Mouse (Mus musculus): ENCODE results near the gene Vps11.
"Not testable (repeated sequence)": the region's sequence is repeated elsewhere in the genome, so short reads cannot be mapped to it uniquely, and the experiment has no call there.

Gene Vps11

DNA sequence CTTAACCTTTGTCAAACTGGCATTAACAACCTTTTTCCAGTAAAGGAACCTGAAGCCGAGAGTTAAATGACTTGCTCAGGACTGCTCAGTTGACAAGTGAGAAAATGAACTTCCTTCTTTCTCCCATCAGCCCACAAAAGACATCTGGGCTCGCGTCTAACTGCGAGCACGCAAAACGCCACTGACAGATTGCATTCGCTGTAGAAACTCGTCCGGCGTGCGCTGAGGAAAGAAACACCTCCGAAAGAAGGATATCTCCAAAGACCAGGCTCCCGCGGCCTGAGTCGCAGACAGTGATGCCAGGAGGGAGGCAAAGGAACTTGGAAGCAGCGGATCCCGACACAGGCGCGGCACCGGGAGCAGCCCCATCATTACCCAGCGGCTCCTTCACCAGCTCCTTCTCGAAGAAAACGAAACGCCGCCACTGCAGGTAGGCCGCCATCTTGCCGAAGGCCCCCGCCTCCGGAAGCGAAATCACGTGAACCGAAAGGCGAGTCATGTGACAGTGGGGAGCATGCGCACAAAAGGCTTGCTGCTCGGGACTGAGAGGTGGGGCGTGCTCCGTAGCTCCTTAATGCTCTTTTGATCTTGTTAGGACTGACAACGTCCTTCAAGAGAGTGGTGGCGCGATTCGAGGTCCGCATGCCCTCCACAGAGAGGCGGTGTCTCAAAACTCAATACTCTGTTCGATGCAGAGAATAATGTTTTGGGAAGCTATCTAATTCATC, at the start of gene Vps11:
Gene Vps11 (minus strand): TSS at position 481 of the 728 bp plus-strand sequence.
- peak; percentile 98 for DNase-seq (ENCODE audit: low read depth, low spot score)

DNA sequence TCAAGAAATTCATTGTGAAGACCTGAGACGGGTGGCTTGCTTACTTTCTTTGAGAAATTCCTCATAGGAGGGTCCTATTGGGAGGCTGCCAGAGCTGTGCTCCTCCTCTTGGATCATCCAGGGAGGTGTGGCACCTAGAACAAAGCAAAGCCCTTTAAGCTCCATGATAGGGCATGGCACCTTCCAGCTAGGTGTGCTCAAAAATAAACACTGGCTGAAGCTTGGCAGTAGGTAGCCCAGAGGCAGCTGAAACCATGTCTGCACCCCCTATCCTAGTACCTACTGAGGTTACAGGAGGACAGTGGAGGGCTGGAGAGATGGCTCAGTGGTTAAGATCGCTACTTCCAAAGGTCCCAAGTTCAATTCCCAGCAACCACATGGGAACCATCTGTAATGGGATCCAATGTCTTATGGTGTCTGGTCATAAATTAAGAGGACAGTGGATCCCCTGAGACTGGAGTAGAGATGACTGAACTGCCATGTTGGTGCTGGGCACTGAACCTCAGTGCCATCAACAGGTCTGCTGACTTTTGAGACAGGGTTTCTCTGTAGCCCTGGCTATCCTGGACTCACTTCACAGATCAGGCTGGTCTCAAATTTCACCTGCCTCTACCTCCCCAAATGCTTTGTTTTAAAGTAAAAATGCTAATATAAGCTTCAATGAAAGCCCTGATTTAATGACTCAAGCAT, 49.3 kb upstream of the Vps11 start:
- no peak for DNase-seq (ENCODE audit: low read depth, low spot score)

DNA sequence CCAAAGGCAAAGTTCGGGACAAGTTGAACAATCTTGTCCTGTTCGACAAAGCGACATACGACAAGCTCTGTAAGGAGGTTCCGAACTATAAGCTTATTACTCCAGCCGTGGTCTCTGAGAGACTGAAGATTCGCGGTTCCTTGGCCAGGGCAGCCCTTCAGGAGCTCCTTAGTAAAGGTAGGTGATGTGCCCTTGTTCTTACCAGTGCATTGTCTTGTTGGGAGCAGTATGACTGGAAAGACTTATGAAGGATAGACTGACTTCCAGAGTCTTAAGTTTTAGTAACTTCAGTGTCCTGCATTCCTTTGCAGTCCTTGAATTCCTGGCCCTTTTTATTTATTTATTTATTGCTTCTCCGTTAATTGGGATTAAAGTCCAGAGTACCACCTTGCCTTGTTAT, 47.2 kb upstream of the Vps11 start:
- not testable (repeated sequence) for DNase-seq (ENCODE audit: low read depth, low spot score)

DNA sequence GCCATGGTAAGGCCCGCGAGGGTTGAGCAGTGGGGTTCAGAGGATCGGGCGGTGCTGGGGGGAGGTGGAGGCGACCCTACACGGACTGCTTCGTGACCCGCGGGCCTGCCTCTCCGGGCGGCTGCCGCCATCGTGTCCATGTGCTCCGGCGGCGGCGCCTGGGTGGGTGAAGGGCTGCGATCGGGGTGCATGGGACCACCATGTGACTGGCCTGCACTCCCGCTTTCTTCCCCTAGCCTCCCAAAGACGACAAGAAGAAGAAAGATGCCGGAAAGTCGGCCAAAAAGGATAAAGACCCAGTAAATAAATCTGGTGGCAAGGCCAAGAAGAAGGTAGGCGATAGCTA, 46.3 kb upstream of the Vps11 start:
- DNase-seq (ENCODE audit: low read depth, low spot score) = no peak

DNA sequence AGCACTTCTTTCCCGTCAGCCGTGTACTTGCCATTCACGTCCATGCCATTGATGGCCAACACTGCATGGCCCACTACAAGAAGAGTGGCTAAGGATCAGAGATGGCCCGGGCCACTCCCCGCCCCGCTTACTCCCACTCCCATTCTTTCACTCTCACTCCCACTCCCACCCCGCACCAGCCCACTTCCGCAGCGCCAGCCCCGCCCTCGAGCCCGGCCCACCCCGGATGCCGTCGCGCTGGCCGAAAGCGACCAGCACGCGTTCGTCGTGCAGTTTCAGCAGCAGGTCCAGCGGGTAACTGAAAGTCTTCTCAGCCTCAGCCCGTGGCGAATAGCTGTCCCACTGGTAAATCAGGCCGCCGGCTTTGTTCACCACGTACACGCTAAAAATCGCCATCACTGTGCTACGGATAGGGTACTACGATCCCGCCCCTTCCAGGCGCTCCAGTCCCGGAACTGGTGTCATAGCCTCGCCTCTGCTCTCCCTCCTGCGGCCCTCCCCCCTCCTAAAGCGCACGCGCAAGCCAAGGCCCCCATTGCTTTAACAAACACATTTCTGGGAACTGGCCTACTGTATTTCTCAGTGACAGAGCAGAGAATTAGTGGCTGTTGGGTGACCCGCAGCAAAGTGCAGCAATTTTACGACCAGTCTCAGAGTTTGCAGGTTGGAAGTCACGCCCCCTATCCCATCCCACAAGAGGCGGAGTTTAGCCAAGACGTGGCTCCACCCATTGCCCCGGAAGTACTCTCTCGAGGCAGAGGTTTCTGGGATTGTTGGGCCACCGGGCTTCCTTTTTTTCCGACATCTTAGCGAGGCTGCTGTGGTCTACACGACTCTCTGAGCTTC, 45.7 kb upstream of the Vps11 start, which contains the start of the genes Rps25 and Trappc4:
Gene Rps25 (plus strand): TSS at position 234 of the 846 bp plus-strand sequence.
Gene Trappc4 (minus strand): TSS at position 695 of the 846 bp plus-strand sequence.
- peak; percentile 98 for DNase-seq (ENCODE audit: low read depth, low spot score)

DNA sequence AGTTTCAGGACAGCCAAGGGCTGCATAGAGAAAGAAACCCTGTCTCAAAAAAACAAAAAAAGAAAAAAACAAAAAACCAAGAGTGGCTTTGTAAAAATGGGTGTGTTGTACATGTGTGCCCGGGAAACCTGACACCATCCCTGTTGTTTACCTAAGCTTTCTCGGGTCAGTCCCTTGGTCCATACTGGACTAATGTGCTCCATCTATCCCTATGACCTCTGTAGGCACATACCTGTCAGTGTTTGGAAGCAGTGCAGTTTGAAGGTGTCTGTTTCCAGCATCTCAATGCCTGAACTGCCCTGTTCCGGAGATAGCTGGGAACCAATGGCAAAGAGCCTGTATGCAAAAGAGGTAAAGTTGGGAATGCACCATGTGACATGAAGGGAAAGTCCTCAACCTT, 43.5 kb upstream of the Vps11 start:
- DNase-seq (ENCODE audit: low read depth, low spot score) = no peak

DNA sequence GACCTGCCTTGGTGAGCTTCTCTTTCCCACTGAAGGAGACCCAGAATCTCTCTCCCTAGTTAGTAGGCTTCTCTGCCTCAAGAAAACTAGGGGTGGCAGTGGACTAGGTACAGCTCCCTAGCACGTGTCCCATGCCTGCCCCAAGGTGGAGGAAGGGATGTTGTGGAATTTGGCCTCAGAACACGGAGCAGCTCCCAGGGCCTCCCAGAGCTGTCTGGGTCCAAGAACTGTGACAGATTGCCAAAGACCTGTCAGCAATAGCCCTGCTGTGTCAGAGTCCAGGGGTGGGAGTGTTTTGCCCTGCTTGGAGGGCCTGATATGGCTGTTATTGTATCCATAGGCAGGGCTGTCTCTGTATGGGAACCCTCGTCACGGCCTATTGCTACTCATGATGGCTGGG, 39.6 kb upstream of the Vps11 start:
- DNase-seq (ENCODE audit: low read depth, low spot score) = no peak

DNA sequence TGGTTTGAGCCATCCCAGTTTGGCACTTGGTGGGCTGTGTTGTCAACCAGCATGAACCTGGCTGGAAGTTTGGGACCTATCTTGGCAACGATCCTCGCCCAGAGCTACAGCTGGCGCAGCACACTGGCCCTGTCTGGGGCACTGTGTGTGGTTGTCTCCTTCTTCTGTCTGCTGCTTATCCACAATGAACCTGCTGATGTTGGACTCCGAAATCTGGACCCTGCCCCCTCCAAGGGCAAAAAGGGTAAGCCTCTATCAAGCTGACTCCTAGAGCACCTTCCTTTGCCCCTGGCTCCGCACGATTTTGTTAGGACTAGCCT, 38.3 kb upstream of the Vps11 start:
- DNase-seq (ENCODE audit: low read depth, low spot score) = no peak

DNA sequence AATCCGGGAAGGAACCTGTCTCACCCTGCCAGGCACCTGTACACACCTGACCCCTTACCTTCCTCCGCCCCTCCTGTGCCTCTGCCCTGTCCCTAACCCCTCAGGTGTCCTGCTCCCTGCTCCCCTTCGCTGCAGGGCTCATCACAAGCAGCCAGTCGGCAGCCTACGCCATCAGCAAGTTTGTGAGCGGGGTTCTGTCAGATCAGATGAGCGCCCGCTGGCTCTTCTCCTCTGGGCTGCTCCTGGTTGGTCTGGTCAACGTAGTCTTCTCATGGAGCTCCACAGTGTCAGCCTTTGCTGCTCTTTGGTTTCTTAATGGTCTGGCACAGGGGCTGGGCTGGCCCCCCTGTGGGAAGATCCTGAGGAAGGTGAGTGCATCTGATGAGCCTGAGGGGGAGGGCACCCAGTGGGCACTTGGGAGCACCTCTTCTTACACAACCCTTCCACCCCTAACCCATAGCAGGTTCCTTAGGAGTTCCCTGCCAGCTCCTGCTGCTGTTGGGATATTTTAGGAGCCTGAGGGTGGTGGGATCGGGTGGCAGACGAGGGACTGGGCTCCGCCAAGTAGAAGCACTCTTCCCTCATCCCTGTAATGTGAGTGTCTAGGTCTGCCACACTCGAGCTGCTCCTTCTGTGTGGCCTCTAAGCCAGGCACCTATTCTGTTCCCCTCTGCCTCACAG, 37.8 kb upstream of the Vps11 start:
- DNase-seq (ENCODE audit: low read depth, low spot score) = no peak

DNA sequence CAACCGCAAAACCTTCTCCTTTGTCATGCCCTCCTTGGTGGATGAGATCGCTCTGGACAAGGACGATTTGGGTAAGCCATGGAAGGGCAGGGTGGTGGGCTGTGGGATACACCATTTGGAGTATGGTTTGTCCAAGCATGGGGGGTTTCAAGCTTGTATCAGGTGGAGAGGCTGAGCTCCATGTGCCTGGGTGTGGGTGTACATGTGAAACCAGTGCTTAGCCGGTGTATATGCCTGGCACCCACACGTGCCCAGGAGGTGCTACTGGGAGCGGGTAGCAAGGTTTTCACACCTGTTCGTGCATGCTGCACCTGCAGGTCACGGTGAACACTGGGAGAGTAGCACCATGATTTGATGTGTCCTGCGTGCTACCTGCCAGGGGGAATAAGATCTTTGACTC, 37.1 kb upstream of the Vps11 start:
- no peak for DNase-seq (ENCODE audit: low read depth, low spot score)

DNA sequence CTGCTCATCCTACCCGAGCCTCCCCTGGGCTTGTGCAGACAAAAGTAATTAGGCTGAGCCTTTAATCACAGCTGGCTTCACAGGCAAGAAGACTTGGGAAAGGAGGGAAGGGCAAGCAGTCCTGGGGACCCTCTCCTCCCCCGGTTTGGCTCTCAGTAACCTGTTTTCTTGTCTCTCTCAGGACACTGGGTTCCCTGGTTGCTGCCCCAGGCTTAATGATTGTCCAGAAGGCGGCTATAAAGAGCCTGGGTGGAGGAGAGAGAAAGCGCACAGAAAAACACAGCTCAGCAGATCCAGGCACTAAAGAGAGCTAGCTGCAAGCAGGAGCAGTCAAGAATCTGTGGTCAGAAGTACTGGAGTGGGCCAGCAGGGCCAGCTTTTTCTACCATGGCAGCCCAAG, 36.6 kb upstream of the Vps11 start:
- peak; percentile 26 for DNase-seq (ENCODE audit: low read depth, low spot score)

DNA sequence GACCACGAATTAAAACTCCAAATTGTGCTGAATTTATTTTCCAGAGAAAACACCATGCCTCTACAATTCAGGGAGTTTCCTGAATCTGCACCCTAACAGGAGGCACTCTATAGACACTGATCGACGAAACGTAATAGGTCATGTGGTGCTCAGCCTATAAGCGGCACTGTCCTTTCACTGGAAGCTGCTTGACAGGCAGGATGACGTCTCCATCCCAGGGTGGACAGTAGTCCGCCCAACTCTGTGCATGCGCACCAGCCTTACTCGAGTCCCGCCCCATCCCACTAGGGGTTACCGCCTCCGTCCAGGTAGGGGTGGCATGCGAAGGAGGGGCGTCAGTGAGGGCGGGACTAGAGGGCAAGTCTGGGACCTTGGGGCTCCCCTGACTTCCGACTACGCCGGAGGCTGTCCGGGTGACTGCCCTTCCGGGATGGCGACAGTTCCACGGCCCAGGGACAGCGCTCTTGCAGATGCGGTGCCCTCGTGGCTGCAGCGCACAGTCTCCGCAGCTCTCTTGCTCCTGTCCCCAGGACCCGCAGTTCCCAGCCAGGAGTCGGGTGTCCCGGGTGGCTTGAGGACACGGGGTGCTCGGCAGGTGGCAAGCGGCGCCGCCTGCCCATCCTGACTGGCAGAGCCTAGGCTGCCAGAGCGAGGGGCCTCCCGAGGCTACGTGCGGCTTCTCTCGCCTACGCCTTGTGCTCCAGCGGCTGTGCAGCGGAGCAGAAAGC, 35.4 kb upstream of the Vps11 start, which contains the start of gene Slc37a4:
Gene Slc37a4 (plus strand): TSS at position 169 of the 728 bp plus-strand sequence.
- DNase-seq (ENCODE audit: low read depth, low spot score) = peak; percentile 100

DNA sequence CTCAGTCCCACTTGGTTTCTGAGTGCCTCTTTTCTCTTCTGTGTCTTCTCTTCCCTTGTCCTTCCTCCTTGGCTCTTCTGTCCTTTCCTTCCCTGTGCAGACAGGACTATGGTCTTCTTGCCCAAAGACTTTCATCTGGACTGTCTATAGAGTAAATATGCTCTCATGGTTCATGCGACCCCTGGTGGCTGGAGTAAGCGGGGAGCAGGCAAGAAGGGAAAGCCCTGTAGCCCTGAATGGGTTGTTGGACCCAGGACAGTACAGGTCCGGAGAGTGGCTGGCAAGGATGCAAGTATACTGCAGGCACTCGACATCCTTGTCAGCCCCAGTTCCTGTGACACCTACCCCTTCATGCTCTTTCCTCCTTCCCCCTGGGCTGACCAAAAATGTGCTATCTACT, 30.0 kb upstream of the Vps11 start:
- DNase-seq (ENCODE audit: low read depth, low spot score) = peak; percentile 71

DNA sequence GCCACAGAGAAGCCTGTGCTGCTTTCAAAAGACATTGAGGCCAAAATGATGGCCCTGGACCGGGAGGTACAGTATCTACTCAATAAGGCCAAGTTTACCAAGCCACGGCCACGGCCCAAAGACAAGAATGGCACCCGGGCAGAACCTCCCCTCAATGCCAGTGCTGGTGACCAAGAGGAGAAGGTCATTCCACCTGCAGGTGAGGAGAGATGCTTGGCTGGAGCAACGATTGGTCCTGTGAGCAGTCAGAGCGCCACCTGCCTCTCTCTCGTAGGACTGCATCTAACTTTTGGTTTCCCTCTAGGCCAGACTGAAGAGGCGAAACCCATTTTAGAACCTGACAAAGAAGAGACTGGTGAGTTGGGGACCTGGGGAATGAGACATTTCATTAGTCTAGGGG, 27.8 kb upstream of the Vps11 start:
- DNase-seq (ENCODE audit: low read depth, low spot score) = peak; percentile 80

DNA sequence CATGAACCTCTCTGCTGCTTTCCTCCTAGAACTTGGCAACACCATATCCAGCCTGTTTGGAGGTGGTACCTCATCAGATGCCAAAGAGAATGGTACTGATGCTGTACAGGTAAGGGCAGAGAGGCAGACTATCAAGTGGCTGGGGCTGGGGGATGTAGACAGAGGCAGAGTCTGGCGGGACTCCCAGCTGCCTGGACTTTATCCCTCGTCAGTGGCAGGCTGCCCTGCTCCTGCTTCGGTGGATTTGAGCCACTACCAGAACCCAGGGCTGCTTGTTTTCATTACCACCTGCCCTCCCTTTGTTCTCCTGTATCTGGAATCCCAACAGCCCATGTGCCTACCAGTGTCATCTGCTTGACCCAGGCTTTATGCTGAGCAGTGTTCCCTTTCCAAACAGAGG, 25.8 kb upstream of the Vps11 start:
- no peak for DNase-seq (ENCODE audit: low read depth, low spot score)

DNA sequence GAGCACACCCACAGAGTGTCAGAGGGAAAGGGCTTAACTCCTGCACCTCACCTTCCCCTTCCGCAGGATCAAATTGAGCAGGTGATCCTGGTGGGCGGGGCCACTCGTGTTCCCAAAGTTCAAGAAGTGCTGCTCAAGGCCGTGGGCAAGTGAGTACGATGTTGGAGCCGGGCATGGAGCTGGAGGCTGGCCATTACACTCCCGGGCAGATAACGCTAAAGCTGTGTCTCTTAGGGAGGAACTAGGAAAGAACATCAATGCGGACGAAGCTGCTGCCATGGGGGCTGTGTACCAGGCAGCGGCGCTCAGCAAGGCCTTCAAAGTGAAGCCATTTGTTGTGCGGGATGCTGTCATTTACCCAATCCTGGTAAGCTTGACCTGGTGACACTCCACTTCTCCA, 23.1 kb upstream of the Vps11 start:
- DNase-seq (ENCODE audit: low read depth, low spot score) = no peak

DNA sequence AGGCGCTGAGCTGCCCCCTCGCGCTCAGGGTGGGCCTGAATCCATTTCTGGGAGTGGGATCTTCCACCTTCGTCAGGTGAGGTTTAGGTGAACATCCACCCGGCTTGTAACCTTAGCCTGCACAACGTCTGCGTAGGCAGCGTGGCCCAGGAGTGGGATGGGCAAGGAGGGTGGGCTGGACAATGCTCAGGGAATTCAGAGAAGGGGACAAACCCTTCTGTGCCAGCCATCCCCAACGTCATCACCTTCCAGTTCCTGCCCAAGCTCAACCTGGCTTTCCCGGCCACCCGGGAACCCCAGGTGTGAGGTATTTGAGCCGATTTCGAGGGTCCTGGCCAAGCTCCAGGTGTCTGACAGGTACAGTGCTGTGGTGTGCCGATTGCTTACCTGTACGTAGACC, 18.4 kb upstream of the Vps11 start:
- no peak for DNase-seq (ENCODE audit: low read depth, low spot score)

DNA sequence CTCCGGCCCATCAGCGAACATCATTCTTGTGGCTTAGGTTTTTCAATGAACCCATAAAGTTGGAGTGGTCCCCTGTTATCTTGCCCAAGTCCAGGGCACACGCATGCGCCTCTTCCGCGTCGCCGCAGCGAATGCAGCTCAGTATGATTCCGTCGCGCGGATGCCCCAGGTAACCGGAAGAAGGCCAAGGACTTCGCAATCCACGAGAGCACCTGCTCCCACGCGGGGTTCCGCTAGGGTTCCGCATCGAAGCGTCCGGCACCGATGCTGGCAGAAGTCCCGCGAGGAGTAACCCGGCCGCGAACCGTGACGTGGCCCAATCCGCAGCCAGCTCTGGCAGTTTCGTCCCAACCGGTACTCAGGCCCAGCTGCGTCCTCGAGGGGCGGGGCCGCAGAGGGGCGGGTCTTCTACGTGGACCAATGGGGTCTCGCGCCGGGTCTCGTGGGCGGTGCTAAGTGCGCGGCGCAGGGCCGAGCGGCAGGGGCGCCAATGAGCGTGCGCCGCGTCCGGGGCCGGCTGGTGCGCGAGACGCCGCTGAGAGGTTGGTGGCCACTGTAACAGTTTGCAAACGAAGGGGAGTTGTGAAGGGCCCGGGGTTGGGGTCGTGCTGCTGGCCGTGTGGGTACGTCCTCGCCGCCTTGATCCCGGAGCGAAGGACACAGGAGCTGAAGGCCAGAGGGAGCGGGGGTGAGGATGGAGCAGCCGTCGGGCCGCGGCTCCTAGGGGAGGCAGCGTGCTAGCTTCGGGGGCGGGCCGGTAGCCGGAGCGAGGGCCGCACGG, 17.8 kb upstream of the Vps11 start, which contains the start of gene Hyou1:
Gene Hyou1 (plus strand): TSS at position 437 of the 781 bp plus-strand sequence.
- DNase-seq (ENCODE audit: low read depth, low spot score) = peak; percentile 99

DNA sequence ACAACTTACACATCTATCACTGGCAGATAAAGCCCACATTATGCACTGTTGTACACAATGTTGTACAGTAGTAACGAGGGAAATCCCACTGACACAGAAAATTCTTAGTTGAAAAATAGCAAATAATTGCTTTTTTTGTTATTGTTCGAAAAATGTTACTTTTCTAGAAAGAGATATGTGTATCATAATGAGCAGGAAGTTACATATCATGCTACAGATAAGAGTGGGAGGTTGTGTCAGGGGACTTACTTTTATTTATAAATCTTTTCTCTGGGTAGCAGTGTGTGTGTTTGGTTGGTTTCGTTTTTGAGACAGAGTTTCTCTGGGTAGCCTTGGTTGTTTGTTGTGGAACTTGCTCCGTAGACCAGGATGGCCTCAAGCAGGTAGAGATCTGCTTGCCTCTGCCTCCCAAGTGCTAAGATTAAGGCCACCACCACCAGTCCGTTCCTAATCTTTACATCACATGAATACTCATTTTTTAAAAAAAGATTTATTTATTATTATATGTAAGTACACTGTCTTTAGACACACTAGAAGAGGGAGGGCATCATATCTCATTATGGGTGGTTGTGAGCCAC, 16.8 kb upstream of the Vps11 start:
- no peak for DNase-seq (ENCODE audit: low read depth, low spot score)

DNA sequence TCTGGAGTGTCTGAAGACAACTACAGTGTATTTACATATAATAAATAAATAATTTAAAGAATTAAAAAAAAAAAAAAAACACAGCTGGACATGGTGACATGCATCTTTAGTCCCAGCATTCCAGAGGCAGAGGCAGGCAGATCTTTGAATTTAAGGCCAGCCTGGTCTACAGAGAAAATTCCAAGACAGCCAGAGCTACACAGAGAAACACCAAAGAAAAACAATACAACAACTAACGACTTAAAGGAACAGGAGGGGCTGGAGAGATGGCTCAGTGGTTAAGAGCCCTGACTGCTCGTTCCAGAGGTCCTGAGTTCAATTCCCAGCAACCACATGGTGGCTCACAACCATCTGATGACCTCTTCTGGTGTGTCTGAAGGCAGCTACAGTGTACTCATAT, 15.9 kb upstream of the Vps11 start:
- DNase-seq (ENCODE audit: low read depth, low spot score) = not testable (repeated sequence)
